Mouse (Mus musculus) adrenal gland, postnatal 14 days (tissue): Measurements from ENCODE around the gene Klra5. TPM values are rescaled to one million over a fixed set of nuclear protein-coding genes. Genes with fewer than 3 reads are reported as not detected.
"Not testable (repeated sequence)": the region's sequence is repeated elsewhere in the genome, so short reads cannot be mapped to it uniquely, and the experiment has no call there.

Source experiments
- DNase-seq: peaks from one replicate; pipeline ENCODE4 v3.0.0; 2021; ENCODE audit warnings: mixed read lengths
- long read RNA-seq, 2 experiments: library from polyadenylated mRNA; stranded (forward); transcript quantifications; one replicate each; pipeline ENCODE4 v2.0.0; 2021
- total RNA-seq: library from RNA; stranded (reverse); gene quantifications from 2 replicates; pipeline ENCODE4 v1.2.3, GENCODE M21; 2021

The Klra5 gene
- total RNA-seq: not detected in 2 replicates
- long read RNA-seq, experiment 1: 0 reads
- long read RNA-seq, experiment 2: 0 reads

- not testable (repeated sequence) for DNase-seq
Measured at GRCm38 (mm10) chr6:129917476-129917946, at the start of gene Klra5. Klra5 (minus strand) TSS chr6:129917650.

GRCm38 (mm10) chr6:129916996-129917395 lies 454 bp downstream of the Klra5 start:
- no peak for DNase-seq

GRCm38 (mm10) chr6:129882525-129882924 lies 34.9 kb downstream of the Klra5 start:
- DNase-seq: no peak

GRCm38 (mm10) chr6:129876549-129876948 lies 40.9 kb downstream of the Klra5 start, which contains the start of gene Klra17:
Klra17 (minus strand) TSS chr6:129876672.
- DNase-seq: no peak

GRCm38 (mm10) chr6:129862349-129862748 lies 55.1 kb downstream of the Klra5 start, which contains the start of gene Gm17631:
Gm17631 (plus strand) TSS chr6:129862649.
- DNase-seq: not testable (repeated sequence)

Other genes starting within 250 kb of the Klra5 start
- gene Klrc1, start 238.7 kb downstream of the Klra5 start, total RNA-seq: not detected in 2 replicates
- not detected in 2 replicates for gene Klri1, start 200.5 kb downstream of the Klra5 start, total RNA-seq
- gene Klri2, start 177.2 kb downstream of the Klra5 start, total RNA-seq: not detected in 2 replicates
- gene Gm156, start 133.4 kb downstream of the Klra5 start, total RNA-seq: not detected in 2 replicates
- not detected in 2 replicates for gene Gm17631, start 55.0 kb downstream of the Klra5 start, total RNA-seq
- gene Klra17, start 41.0 kb downstream of the Klra5 start, total RNA-seq: not detected in 2 replicates
- not detected in 2 replicates for gene Klra6, start 109.3 kb upstream of the Klra5 start, total RNA-seq
- not detected in 2 replicates for gene Klra4, start 149.6 kb upstream of the Klra5 start, total RNA-seq
- gene Klra8, start 212.2 kb upstream of the Klra5 start, total RNA-seq: not detected in 2 replicates